Mouse (Mus musculus) thymus, adult 2 months (tissue): ENCODE results near the gene H3f3a.

ENCODE experiments used
- CTCF ChIP-seq: fragments of 200-500 bp; IDR thresholded peaks from 2 replicates; pipeline ENCODE4 v1.5.1; 2012; ENCODE audit warnings: mild to moderate bottlenecking, control low read depth, low read length, moderate library complexity, borderline replicate concordance; ENCODE audit not compliant: control insufficient read depth, poor library complexity, insufficient read depth; ENCODE audit errors: extremely low read depth
- POLR2A ChIP-seq: fragments of 200-500 bp; IDR thresholded peaks from 2 replicates; pipeline ENCODE4 v1.6.1; 2012; ENCODE audit warnings: mild to moderate bottlenecking, low read length, control low read depth, moderate library complexity; ENCODE audit not compliant: control insufficient read depth, poor library complexity, insufficient read depth; ENCODE audit errors: extremely low read depth

- no peak for TF ChIP-seq CTCF
- TF ChIP-seq POLR2A = no peak
Observed at GRCm38 (mm10) chr1:180841561-180842300, 28.0 kb upstream of the H3f3a start.
